Mouse (Mus musculus) midbrain, embryonic 10.5 days (tissue): ENCODE measurements at regions not wholly inside any gene's neighbourhood (a gene's known extent, or its start where the extent isn't known, plus 50 kb on each side); places are given as distances from the start of the nearest gene placed in this dataset.

Experiments used
- DNase-seq: peaks from one replicate; pipeline ENCODE4 v3.0.0-alpha.2; 2017; ENCODE audit warnings: low spot score
- H3K27ac ChIP-seq: fragments of 300-500 bp; sonication (generic); replicated peaks from 2 replicates; pipeline ENCODE4 v1.5.1; 2016; ENCODE audit warnings: mild to moderate bottlenecking
- H3K27me3 ChIP-seq: fragments of 300-500 bp; sonication (generic); 2 replicates; pipeline ENCODE4 v1.6.1; 2016; ENCODE audit warnings: low read depth, mild to moderate bottlenecking; ENCODE audit not compliant: poor library complexity, severe bottlenecking
- H3K36me3 ChIP-seq: fragments of 300-500 bp; sonication (generic); 2 replicates; pipeline ENCODE4 v1.6.1; 2016; ENCODE audit warnings: mild to moderate bottlenecking, moderate library complexity
- H3K4me1 ChIP-seq: fragments of 300-500 bp; sonication (generic); 2 replicates; pipeline ENCODE4 v1.6.1; 2016
- H3K4me3 ChIP-seq: fragments of 300-500 bp; sonication (generic); 2 replicates; pipeline ENCODE4 v1.5.1; 2016; ENCODE audit warnings: mild to moderate bottlenecking, moderate library complexity
- H3K9me3 ChIP-seq: fragments of 300-500 bp; sonication (generic); replicated peaks from 2 replicates; pipeline ENCODE4 v1.6.1; 2016; ENCODE audit warnings: mild to moderate bottlenecking
- WGBS: fragments of 180-500 bp; shearing (Covaris S2); methylation state at CpG from one replicate; pipeline ENCODE4 v1.1.7; 2016; 5-methylcytosine and 5-hydroxymethylcytosine counted together

DNA sequence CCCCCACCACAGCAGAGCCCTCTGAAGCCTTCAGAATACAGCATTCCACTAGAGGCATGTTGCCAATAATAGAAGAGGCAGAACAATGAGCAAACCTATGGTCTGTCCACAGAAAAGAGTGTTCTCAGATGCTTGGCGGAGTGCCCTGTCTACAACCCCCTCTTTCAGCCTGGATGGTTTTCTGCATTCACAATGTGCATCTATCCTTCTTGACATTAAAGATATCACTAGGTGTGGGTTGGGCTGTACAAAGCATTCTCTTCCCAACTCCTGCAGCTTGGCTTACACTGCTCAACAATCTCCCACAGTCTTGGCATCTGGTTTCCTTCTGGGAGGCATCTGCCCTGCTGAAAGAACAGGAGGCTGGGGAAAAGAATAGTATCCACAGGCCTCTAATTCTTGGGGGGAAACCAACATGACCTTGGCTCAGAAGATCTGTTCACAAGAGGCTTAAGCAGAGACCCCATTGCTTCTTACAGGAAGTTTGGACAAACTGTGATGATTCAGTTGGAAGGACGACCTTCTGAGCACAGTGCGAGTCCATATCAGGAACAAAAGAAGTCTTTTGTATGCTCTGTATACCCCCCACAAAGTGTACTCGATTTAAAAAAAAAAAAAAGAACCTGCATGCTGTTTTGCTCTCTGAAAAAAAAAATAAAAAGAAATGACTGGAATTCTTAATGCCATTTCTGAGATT lies 296.9 kb upstream of the Frg1 start:
- no peak overlapping the region for H3K4me3 ChIP-seq
- 43% methylated on average over 4 of the region's 4 CpGs for WGBS
- H3K36me3 ChIP-seq, result no peaks in the 10 kb centered on the region
- DNase-seq, result peak; percentile 32
- peaks cover 14% of the 10 kb centered on the region; the same call in 1 of the 2 replicates for H3K27me3 ChIP-seq
- no peak overlapping the region for H3K27ac ChIP-seq
- H3K4me1 ChIP-seq, result 0 out of 2 replicates have a peak, but pooled peaks cover 3% of the 10 kb centered on the region
- no peaks in the 10 kb centered on the region for H3K9me3 ChIP-seq

DNA sequence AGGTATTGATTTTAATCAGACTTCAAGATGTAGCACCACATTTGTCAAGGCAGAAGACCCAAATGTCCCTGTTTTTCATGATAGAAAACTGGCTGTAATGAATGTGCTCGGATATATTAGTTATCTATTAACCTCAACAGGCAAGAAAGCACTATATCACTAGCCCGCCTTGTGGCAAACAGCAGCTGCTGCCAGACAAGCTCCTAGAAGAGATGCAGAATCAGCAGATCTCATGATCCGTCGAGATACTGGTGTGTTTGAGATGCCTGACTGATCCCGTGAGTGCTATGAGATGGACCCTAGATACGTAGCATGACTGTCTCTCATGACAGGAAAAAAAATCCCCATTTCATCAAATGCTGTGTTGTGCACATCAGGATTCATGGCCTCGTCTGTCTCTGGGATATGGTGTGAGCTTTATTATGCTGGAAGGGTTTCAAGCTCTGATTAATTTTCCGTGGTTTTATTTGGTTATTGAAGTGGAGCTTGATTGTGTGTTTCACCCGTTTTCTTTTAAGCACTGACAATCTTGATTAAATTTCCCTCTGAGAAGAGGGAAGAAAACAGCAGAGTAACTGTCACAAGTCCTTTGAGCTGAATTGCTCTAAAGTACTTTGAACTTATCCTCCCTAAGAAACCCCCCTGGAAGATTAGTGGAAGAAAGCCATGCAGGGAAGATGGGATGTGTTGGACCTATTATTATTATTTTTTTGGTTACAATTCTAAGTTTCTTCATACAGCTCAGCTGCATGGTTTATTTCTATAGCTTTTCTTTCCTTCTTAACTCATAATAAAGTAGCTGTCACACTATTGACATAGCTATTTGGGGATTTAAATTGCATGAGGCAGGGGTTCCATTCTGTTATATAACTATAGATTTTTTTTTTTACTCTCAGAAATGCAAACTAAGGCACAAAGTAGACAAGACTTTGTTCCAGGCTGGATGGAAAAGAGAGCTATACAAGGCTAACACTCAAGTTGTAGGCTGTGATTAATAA lies 287.4 kb upstream of the Frg1 start:
- no peaks in the 10 kb centered on the region for H3K27me3 ChIP-seq
- H3K27ac ChIP-seq, result no peak overlapping the region
- H3K36me3 ChIP-seq, result no peaks in the 10 kb centered on the region
- no peaks in the 10 kb centered on the region for H3K9me3 ChIP-seq
- H3K4me1 ChIP-seq, result no peaks in the 10 kb centered on the region
- DNase-seq, result no peak
- H3K4me3 ChIP-seq, result no peak overlapping the region
- WGBS, result 83% methylated on average over 9 of the region's 9 CpGs
